Mouse (Mus musculus) lung, postnatal 14 days (tissue): ENCODE measurements around the gene Cmtm8.

Source experiments
- DNase-seq: peaks from one replicate; pipeline ENCODE4 v3.0.0; 2021

Cmtm8 gene

DNA sequence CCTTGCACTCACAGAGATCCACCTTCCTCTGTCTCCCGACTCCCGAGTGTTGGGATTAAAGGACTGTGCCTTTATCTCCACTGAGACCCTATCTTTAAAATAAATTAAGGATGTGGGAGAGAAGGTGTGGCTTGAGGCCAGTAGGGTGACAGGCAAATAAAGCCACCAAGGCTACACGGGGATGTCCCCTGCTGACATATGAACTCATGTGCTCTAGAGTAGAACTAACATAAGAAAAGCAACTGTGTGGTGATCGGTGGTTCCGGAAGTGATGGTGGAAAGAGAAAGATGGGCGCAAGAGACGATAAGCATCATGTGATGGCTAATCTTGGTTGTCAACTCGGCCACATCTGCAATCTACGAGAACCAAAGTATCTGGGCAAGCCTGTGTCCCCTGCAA is 91.6 kb downstream of the Cmtm8 start:
- DNase-seq, result no peak

DNA sequence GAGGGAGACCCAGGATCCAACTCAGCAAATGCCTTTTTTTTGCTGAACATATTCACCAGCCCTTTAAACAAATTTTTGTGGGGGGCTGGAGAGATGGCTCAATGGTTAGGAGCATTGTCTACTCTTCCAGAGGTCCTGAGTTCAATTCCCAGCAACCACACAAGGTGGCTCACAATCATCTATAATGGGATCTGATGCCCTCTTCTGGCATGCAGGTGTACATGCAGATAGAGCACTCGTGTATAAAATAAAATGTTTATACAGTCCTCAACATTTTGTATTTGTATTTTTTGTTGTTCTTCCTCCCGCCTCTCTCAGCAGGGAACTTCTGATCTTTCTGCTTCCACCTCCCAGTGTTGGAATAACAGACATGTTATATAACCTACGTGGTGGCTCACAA is 92.4 kb downstream of the Cmtm8 start:
- no peak for DNase-seq

DNA sequence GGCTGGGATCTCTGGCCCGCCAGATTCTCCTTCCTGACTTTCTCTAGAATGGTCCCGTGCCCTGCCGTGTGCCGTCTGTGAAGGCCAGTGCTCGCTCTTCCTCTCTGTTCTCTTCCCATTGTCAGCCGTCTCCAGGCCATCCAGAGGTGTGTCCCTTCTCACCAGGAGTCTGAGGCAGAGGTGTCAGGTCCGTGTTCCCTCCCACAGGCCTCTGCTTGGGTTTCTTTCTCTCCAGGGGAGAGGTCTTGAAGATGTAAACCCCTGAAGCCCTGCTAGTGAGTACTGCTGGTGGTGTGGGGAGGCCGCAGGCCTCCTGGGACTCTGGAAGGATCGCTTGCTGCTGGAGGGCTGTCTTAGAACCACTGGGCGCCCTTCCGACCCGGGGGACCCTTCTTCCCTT is 96.5 kb downstream of the Cmtm8 start:
- DNase-seq, result no peak

DNA sequence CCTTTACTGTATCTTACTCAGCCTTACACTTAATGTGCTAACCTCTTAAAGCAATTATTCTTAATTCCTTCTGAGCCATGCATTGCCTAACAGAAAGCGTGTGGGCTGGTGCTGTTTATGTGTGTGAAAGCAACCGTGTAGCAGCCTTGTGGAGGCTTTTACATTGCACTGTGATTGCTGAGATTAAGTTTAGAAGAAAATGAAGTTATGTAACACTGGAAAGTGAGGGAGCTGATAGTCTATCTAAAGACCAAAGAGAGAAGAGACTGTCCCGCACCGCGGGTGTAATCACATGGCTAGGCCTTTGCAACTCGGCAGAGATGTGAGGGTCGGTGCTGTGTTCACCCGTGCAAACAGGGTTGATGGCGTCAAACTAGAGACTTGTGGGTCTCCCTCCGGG is 96.9 kb downstream of the Cmtm8 start:
- no peak for DNase-seq

DNA sequence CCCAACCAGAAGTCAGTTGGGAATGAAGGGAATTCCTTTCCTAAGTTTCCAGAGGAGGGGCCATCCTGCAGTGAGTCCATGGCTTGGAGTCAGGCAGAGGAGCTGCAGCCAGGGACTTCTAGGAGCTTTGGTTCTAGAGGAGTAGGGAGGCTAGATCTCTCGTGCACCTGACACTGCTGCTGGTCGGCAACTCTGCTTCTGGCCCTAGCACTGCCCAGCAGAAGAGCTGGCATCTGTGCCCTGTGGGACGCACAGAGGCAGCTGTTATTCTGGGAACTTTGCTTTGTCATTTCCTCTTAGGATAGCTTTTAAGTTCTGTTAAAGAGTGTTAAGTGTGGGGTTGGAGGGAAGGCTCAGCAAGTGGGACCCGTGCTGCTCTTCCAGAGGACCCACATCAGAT is 98.3 kb downstream of the Cmtm8 start:
- no peak for DNase-seq

DNA sequence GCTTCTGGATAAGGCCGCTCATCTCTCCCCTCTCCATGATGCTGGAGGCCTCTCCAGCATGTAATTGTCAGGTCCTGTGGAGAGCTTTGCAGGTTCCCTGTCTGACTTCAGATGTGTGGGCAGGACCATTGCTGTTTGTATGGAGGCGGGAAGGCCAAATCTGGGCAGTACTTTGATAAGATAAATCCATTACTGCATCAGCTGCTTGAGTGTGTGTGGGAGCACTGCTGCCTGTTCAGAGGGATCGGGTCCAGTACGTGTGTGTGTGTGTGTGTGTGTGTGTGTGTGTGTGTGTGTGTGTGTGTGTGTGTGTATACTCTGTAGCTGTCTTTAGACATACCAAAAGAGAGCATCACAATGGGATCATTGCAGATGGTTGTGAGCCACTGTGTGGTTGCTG is 98.8 kb downstream of the Cmtm8 start:
- no peak for DNase-seq

DNA sequence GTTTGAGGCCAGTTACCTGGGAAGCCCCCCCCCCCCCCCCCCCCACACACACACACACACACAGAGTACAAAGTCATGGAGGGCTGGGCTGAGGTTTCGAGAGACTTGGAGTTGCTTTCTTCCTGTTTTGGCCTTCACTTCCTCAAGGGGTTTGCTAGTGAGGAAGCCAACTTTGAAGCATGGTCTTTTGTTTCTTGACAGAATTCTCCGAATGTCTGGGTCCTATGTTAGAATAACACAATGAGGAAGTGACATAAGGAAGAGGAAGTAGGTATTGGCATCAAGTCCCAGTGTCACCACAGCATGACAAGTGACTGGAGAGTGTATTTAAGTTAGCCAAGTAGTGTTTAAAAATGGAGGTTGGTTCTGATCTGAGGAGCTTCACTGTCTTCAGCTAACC is 101.2 kb downstream of the Cmtm8 start:
- no peak for DNase-seq

DNA sequence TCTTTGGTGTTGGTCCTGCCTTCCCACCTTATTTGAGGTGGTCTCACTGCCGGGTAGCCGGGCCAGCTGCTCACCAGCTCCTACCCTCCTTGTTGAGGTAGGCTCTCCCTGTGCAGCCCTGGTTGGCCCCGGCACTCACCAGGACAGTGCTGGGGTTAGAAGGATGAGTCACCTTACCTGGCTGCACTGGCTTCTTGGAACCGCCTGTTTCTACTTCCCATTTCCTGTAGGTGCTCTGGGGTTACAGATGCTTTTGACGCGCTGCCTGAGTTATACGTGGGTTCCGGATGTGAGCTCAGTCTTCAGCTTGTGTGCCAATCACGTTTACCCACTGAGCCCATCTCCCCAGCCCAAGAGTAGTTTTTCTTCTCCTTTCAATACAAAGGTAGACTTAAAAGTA is 103.6 kb downstream of the Cmtm8 start:
- no peak for DNase-seq
